Mouse (Mus musculus): ENCODE measurements around the gene Sult2a7.

Gene Sult2a7

GRCm38 (mm10) chr7:14494130-14494529 is at the start of gene Sult2a7:
Gene Sult2a7, minus strand, starts transcription at chr7:14494230.
- DNase-seq (ENCODE audit: low read depth, low spot score), result no peak

GRCm38 (mm10) chr7:14525280-14525679 is 31.2 kb upstream of the Sult2a7 start:
- no peak for DNase-seq (ENCODE audit: low read depth, low spot score)

GRCm38 (mm10) chr7:14522636-14523035 is 28.6 kb upstream of the Sult2a7 start:
- no peak for DNase-seq (ENCODE audit: low read depth, low spot score)

DNA sequence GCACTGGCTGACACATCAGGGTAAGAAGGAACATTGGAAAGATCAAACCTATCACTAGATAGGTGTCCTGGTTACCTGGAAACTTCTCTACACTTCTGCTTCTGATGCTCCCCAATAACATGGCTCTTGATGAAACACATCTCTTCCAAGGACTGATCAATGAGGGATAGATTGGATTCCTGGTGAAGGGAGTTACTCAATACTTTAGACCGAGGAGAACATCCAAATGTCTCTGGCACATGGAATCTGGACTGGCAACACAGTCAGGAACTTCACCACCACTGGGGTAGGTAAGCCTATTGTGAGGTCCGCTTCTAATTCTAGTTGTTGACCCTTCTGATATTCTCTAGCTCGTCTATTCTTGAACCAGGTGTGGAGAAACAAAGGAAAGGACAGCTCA is 24.3 kb upstream of the Sult2a7 start:
- DNase-seq (ENCODE audit: low read depth, low spot score), result no peak

DNA sequence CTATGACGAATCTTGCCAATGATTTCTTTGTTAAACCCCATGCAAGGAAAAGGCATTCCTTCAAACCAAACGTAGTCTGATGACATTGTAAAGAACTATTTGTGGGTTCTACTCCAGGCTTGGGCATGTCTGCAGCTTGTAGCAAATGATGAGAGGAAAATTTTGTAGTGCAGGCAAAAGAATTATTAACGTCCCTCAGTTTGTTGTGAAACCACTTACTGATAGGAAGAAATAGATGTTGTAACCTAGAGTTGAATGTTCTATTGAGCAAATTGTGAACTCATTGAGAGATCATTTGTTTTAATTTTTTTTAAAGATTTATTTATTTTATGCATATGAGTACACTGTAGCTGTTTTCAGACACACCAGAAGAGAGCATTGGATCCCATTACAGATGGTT is 1.1 kb downstream of the Sult2a7 start:
- no peak for DNase-seq (ENCODE audit: low read depth, low spot score)

DNA sequence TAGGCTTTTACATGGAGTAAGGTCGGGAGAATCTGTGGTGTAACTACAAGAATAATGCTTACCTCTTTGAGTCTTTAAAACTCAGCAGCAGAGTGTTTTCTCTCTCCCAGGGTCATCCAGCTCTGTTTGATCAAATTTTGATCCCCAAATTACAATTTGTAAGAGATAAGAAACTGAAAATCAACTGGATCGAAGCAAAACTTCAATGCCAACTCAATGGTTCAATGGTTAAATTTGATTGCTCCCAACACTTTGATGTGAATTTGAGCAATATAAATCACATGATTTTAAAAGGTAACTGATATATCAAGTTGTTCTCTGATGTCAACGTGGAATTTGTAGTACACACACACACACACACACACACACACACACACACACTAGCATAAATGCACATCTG is 47.5 kb downstream of the Sult2a7 start, which contains the start of gene Sult2a8:
TSS of gene Sult2a8 (minus strand) at position 236 of the 400 bp plus-strand sequence.
- DNase-seq (ENCODE audit: low read depth, low spot score), result no peak

GRCm38 (mm10) chr7:14439581-14439980 is 54.4 kb downstream of the Sult2a7 start:
- DNase-seq (ENCODE audit: low read depth, low spot score), result no peak

- no peak for DNase-seq (ENCODE audit: low read depth, low spot score)
These were observed 55.5 kb downstream of the Sult2a7 start for GRCm38 (mm10) chr7:14438484-14438883.

DNA sequence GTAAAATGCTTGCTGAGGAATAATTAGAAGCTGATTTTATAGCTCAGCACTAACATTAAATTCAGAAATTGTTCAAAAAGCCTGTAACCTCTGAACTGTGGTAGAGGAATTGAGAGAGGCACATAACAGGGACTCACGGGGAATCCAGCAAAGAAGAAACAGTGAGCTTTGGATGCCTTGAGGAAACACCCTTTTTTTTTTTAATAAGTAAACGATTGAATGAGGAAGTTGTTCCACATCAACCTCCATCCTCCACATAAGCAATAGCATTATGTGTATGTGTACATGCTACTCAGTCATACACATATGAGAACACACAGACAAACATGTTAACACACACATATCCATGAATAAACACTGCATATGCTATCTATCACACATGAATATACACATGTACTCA is 56.0 kb downstream of the Sult2a7 start:
- no peak for DNase-seq (ENCODE audit: low read depth, low spot score)

All from ES-CJ7 (cell line).